Mouse (Mus musculus): ENCODE results near the gene Dennd5a. TPM values are rescaled to one million over a fixed set of nuclear protein-coding genes. Genes with fewer than 3 reads are reported as not detected.

Dennd5a gene
- polyA plus RNA-seq, 1 experiment = 63.8 TPM

Other genes with a start within 250 kb of the Dennd5a start
- 14.3 and 18.2 TPM in 2 replicates for gene BC051019, start 236.6 kb downstream of the Dennd5a start, polyA plus RNA-seq (2012; rRNA removed)
- 0.15 and 0.17 TPM in 2 replicates for gene Ascl3, start 228.7 kb downstream of the Dennd5a start, polyA plus RNA-seq (2012; rRNA removed)
- gene Tmem9b, start 207.6 kb downstream of the Dennd5a start, polyA plus RNA-seq (2012; rRNA removed) = 44.5 and 52.9 TPM in 2 replicates
- gene Nrip3, start 178.4 kb downstream of the Dennd5a start, polyA plus RNA-seq (2012; rRNA removed) = 0.18 and 0.43 TPM in 2 replicates
- gene Scube2, start 94.8 kb downstream of the Dennd5a start, polyA plus RNA-seq (2012; rRNA removed) = 7.4 and 16.3 TPM in 2 replicates
- 33.3 and 35.0 TPM in 2 replicates for gene Tmem41b, start 26.5 kb upstream of the Dennd5a start, polyA plus RNA-seq (2012; rRNA removed)
- gene Ipo7, start 57.8 kb upstream of the Dennd5a start, polyA plus RNA-seq (2012; rRNA removed) = 31.9 and 38.2 TPM in 2 replicates
- 13.3 and 14.9 TPM in 2 replicates for gene Zfp143, start 100.7 kb upstream of the Dennd5a start, polyA plus RNA-seq (2012; rRNA removed)
- 13.5 and 13.6 TPM in 2 replicates for gene Wee1, start 161.6 kb upstream of the Dennd5a start, polyA plus RNA-seq (2012; rRNA removed)

Data from urinary bladder, adult 2 months (tissue).